ENCODE assay signal across 9 mouse cellular contexts in genomic region chr13:78194135-78194849, GRCm38 (mm10). TPM values are rescaled to one million over a fixed set of nuclear protein-coding genes. Genes with fewer than 3 reads are reported as not detected.
DNase-seq lines count a peak whose midpoint lies in the region; ATAC-seq and TF ChIP-seq lines count a peak whose summit lies in the region.
"Had no signal": no experiment of that assay in that cellular context is flagged by ENCODE, and none has a peak within 500 bp of the region (broad histone marks: within the 10 kb centered on the region; RNA-seq: fewer than 3 reads in every experiment).

No protein-coding gene starts in this region.

- H3K9me3 ChIP-seq in embryonic facial prominence, embryonic 12.5 days = no peaks in the 10 kb centered on the region
- H3K9me3 ChIP-seq in hindbrain, embryonic 11.5 days (ENCODE audit: control insufficient read depth, low read length) = no peaks in the 10 kb centered on the region
- no peaks in the 10 kb centered on the region for H3K9me3 ChIP-seq in midbrain, embryonic 15.5 days

- ATAC-seq in embryonic facial prominence, embryonic 12.5 days (ENCODE audit: insufficient number of reproducible peaks, insufficient read depth, low FRiP score, low TSS enrichment) = no peak
- ATAC-seq in hindbrain, embryonic 11.5 days (ENCODE audit: low FRiP score) = no peak
- no peak for ATAC-seq in midbrain, embryonic 15.5 days (replicated peaks)

- H3K9ac ChIP-seq in embryonic facial prominence, embryonic 12.5 days = peak overlapping the region; percentile 94
- peak overlapping the region; percentile 99 for H3K9ac ChIP-seq in hindbrain, embryonic 11.5 days (ENCODE audit: low read depth, low read length)
- peak overlapping the region; percentile 76 for H3K9ac ChIP-seq in midbrain, embryonic 15.5 days

- H3K4me3 ChIP-seq in layer of hippocampus, adult 2 months = peak overlapping the region; percentile 85
- peak overlapping the region; percentile 62 for H3K4me3 ChIP-seq in embryonic facial prominence, embryonic 12.5 days
- peak overlapping the region; percentile 98 for H3K4me3 ChIP-seq in hindbrain, embryonic 11.5 days (ENCODE audit: low read depth, low read length)
- peak overlapping the region; percentile 94 for H3K4me3 ChIP-seq in midbrain, embryonic 15.5 days

- peaks cover 18% of the 10 kb centered on the region; the same call in 1 of the 2 replicates for H3K4me1 ChIP-seq in embryonic facial prominence, embryonic 12.5 days
- peaks cover 10% of the 10 kb centered on the region for H3K4me1 ChIP-seq in hindbrain, embryonic 11.5 days (replicated peaks; ENCODE audit: control insufficient read depth, insufficient read depth, low read length)
- H3K4me1 ChIP-seq in midbrain, embryonic 15.5 days = peaks cover 33% of the 10 kb centered on the region

- peaks cover 29% of the 10 kb centered on the region for H3K27me3 ChIP-seq in embryonic facial prominence, embryonic 12.5 days
- no peaks in the 10 kb centered on the region for H3K27me3 ChIP-seq in hindbrain, embryonic 11.5 days (ENCODE audit: control insufficient read depth, insufficient read depth, low read length)
- no peaks in the 10 kb centered on the region for H3K27me3 ChIP-seq in midbrain, embryonic 15.5 days (replicated peaks)

- no peak for TF ChIP-seq CTCF in layer of hippocampus, adult 2 months (conservative IDR thresholded peaks at IDR 0.05)

- peak overlapping the region; percentile 97 for H3K27ac ChIP-seq in layer of hippocampus, adult 2 months
- H3K27ac ChIP-seq in embryonic facial prominence, embryonic 12.5 days = peak overlapping the region; percentile 95
- peak overlapping the region; percentile 100 for H3K27ac ChIP-seq in hindbrain, embryonic 11.5 days (ENCODE audit: low read depth, low read length)
- H3K27ac ChIP-seq in midbrain, embryonic 15.5 days = peak overlapping the region; percentile 83

- peak overlapping the region; percentile 75 for H3K4me2 ChIP-seq in embryonic facial prominence, embryonic 12.5 days (replicated peaks)
- peak overlapping the region; percentile 94 for H3K4me2 ChIP-seq in hindbrain, embryonic 11.5 days (replicated peaks; ENCODE audit: low read depth, low read length)
- H3K4me2 ChIP-seq in midbrain, embryonic 15.5 days = peak overlapping the region; percentile 60

- peaks cover 14% of the 10 kb centered on the region; the same call in 1 of the 2 replicates for H3K36me3 ChIP-seq in embryonic facial prominence, embryonic 12.5 days
- H3K36me3 ChIP-seq in hindbrain, embryonic 11.5 days (ENCODE audit: control insufficient read depth, insufficient read depth, low read length) = 0 out of 2 replicates have a peak, but pooled peaks cover 2% of the 10 kb centered on the region
- H3K36me3 ChIP-seq in midbrain, embryonic 15.5 days (replicated peaks) = no peaks in the 10 kb centered on the region

- no peak for DNase-seq in layer of hippocampus, adult 2 months (ENCODE audit: low spot score in 2 of 2)
- DNase-seq in layer of hippocampus, adult 11-12 months (ENCODE audit: low spot score) = no peak
- peak; percentile 55 for DNase-seq in hindbrain, embryonic 11.5 days (ENCODE audit: low spot score)
- DNase-seq in urinary bladder, postnatal 14 days (ENCODE audit: low spot score) = no peak
- no peak for DNase-seq in thymus, postnatal 36 days
- no peak for DNase-seq in gastrocnemius, postnatal 4 days (ENCODE audit: low spot score in 2 of 2)
- DNase-seq: right cerebral cortex, postnatal 4 days had no signal

- 6% methylated on average over 22 of the region's 26 CpGs for WGBS in embryonic facial prominence, embryonic 12.5 days
- WGBS in hindbrain, embryonic 11.5 days = 8% methylated on average over 16 of the region's 26 CpGs
- 13% methylated on average over 22 of the region's 26 CpGs for WGBS in midbrain, embryonic 15.5 days

RNA-seq across cellular contexts. Expression of gene Nr2f1, which starts 5.3 kb away (rescaled TPM):
- total RNA-seq in layer of hippocampus, adult 2 months (2021) = 10 to 100 TPM; 89.4 to 98.1 TPM
- polyA plus RNA-seq in embryonic facial prominence, embryonic 12.5 days (2016; fragmentation: Nextera tagmentation; extraction: Ambion mirVana) = 46.5 and 49.0 TPM in 2 replicates
- polyA plus RNA-seq in hindbrain, embryonic 11.5 days (2014; fragmentation: Nextera tagmentation; extraction: Ambion mirVana) = 82.8 and 97.2 TPM in 2 replicates
- 58.4 and 61.2 TPM in 2 replicates for polyA plus RNA-seq in midbrain, embryonic 15.5 days (2015; fragmentation: Nextera tagmentation; extraction: Ambion mirVana)
- 1 to 10 TPM; 3.0 to 3.5 TPM for total RNA-seq in gastrocnemius, postnatal 4 days (2021)
